Mouse (Mus musculus) forebrain, embryonic 15.5 days (tissue): Measurements from ENCODE around the gene Gm15140. TPM values are rescaled to one million over a fixed set of nuclear protein-coding genes. Genes with fewer than 3 reads are reported as not detected.
"Not testable (repeated sequence)": the region's sequence is repeated elsewhere in the genome, so short reads cannot be mapped to it uniquely, and the experiment has no call there.

Source experiments
- ATAC-seq: fragments of 200-750 bp; cut with Nextera tagmentation; replicated peaks from 2 replicates; pipeline ENCODE4 v1.8.0; 2017; ENCODE audit warnings: mild to moderate bottlenecking, moderate TSS enrichment, moderate library complexity
- H3K27ac ChIP-seq: fragments of 300-500 bp; sonication (generic); replicated peaks from 2 replicates; pipeline ENCODE4 v1.5.1; 2015; ENCODE audit warnings: mild to moderate bottlenecking, inconsistent platforms
- H3K27me3 ChIP-seq: fragments of 300-500 bp; sonication (generic); 2 replicates; pipeline ENCODE4 v1.6.1; 2015; ENCODE audit warnings: inconsistent platforms
- H3K36me3 ChIP-seq: fragments of 300-500 bp; sonication (generic); 2 replicates; pipeline ENCODE4 v1.6.1; 2015; ENCODE audit warnings: mild to moderate bottlenecking, inconsistent platforms
- H3K4me1 ChIP-seq: fragments of 300-500 bp; sonication (generic); 2 replicates; pipeline ENCODE4 v1.6.1; 2015; ENCODE audit warnings: inconsistent platforms
- H3K4me2 ChIP-seq: fragments of 300-500 bp; sonication (generic); replicated peaks from 2 replicates; pipeline ENCODE4 v1.6.1; 2015; ENCODE audit warnings: mild to moderate bottlenecking, inconsistent platforms
- H3K4me3 ChIP-seq: fragments of 300-500 bp; sonication (generic); 2 replicates; pipeline ENCODE4 v1.5.1; 2015; ENCODE audit warnings: mild to moderate bottlenecking, inconsistent platforms
- H3K9ac ChIP-seq: fragments of 300-500 bp; sonication (generic); replicated peaks from 2 replicates; pipeline ENCODE4 v1.6.1; 2015; ENCODE audit warnings: mild to moderate bottlenecking, inconsistent platforms
- H3K9me3 ChIP-seq: fragments of 300-500 bp; sonication (generic); 2 replicates; pipeline ENCODE4 v1.6.1; 2016; ENCODE audit warnings: inconsistent platforms
- WGBS: fragments of 180-500 bp; shearing (Covaris S2); methylation state at CpG from one replicate; pipeline ENCODE4 v1.1.7; 2015; ENCODE audit warnings: mixed read lengths; 5-methylcytosine and 5-hydroxymethylcytosine counted together
- polyA plus RNA-seq: library from polyadenylated mRNA; unstranded; fragments of >200 nt; fragmentation: Nextera tagmentation; extraction: Ambion mirVana; gene quantifications from 2 replicates; pipeline ENCODE4 v1.2.1, GENCODE M21; 2015

Gene Gm15140
- polyA plus RNA-seq: not detected in 2 replicates

DNA sequence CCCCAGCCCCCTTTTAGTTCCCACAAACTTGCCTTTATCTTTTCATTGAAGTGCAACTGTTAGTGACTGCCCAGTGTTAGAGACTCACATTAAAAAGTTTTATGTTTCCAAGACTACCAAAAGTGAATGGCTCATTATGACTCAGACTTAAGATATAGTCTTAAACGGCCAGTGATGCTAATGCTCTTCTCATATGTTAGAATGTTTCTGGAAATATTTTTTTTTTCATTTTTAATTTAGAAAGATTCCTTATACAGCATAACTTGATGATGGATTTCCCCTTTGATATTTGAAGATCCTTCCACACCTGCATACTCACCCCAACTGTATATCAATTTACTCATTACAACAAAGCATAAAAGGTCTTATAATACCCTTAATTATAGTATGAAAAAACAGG is at the start of gene Gm15140:
Gene Gm15140, minus strand, starts transcription at position 101 of the 400 bp plus-strand sequence.
- not testable (repeated sequence) for H3K4me1 ChIP-seq, H3K27me3 ChIP-seq, H3K9me3 ChIP-seq, H3K9ac ChIP-seq, H3K4me3 ChIP-seq, ATAC-seq, H3K36me3 ChIP-seq, H3K27ac ChIP-seq, H3K4me2 ChIP-seq
- 81% methylated on average over 1 of the region's 1 CpGs for WGBS

Other genes with a start within 250 kb of the Gm15140 start
- gene Samt1, start 108.0 kb downstream of the Gm15140 start, polyA plus RNA-seq: not detected in 2 replicates
- not detected in 2 replicates for gene 4921511M17Rik, start 86.9 kb downstream of the Gm15140 start, polyA plus RNA-seq
- not detected in 2 replicates for gene Gm10057, start 65.6 kb downstream of the Gm15140 start, polyA plus RNA-seq
- not detected in 2 replicates for gene 4930524N10Rik, start 222.7 kb upstream of the Gm15140 start, polyA plus RNA-seq